Mouse (Mus musculus): ENCODE measurements around the gene Mrpl54. TPM values are rescaled to one million over a fixed set of nuclear protein-coding genes. Genes with fewer than 3 reads are reported as not detected.

The Mrpl54 gene
- polyA plus RNA-seq, 3 experiments from 2014 or later = 111 to 148 (median 127) TPM

DNA sequence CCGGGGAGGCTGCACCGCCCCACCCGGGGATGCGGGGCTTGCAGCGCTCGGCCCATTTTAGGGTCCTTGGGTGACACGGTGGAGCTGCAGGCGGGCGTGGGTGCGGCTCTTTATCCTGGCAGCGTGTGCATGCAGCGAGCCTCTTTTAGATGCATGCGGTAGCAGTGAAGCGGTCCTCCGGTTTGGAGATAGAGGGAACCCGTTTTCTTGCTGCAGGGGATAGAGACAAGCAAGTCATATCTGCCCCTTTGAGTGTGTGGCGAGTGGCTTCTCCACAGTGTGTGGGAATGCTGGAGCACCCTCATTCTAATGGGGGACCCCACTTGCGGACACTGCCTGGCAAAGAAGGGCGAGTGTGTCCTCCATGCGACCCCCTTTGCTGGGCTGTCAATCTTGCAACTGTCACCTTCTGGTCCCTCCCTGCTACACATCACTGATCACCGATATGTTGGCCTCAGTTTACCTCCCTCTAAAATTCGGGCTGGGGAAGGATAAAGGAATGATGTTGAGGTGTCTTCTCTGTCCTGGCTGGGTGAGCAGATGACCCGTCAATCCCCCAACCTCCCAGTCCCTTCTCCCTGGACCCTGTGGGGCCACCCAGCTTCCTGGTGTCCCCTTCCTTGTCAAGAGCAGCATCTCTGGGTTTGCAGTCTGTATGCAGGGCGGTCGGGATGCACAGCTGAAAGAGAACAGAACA lies 26.7 kb upstream of the Mrpl54 start:
- ATAC-seq = no peak

DNA sequence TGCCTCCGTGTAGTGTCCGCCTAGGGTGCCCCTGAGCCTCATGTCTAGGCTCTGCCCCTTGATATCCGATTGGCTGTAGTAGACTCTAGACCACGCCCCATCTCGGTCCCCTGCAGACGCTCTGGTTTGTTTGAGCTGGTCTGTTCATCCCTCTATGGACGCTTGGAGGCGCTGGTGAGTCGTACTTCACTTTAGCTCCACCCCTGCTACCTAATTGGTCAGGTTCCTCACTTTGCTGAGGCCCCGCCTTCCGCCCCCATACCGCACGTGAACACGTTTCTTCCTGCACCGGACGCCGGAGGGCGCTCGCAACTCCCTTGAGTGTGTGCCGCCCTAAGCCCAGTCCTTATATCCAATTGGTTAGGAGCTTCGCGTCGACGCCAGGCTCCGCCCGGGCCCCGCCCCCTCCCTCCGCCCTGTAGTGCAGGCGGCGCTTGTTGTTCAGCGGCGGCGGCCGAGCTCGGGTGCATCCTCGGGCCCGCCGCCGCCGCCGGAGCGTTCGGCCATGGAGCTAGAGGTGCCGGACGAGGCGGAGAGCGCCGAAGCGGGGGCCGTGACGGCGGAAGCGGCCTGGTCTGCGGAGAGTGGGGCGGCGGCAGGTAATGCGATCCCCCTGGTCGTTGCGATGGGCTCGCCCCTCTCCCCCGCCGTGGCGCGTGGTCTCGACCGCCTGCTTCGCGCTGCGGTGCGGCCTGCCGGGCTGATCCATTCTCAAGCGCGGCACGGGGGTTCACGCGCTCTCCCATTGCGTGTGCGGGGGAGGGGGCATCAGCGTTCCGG lies 26.0 kb upstream of the Mrpl54 start, which contains the start of gene Pip5k1c:
Gene Pip5k1c, plus strand, starts transcription at position 410 of the 780 bp plus-strand sequence.
- peak; percentile 92 for ATAC-seq

DNA sequence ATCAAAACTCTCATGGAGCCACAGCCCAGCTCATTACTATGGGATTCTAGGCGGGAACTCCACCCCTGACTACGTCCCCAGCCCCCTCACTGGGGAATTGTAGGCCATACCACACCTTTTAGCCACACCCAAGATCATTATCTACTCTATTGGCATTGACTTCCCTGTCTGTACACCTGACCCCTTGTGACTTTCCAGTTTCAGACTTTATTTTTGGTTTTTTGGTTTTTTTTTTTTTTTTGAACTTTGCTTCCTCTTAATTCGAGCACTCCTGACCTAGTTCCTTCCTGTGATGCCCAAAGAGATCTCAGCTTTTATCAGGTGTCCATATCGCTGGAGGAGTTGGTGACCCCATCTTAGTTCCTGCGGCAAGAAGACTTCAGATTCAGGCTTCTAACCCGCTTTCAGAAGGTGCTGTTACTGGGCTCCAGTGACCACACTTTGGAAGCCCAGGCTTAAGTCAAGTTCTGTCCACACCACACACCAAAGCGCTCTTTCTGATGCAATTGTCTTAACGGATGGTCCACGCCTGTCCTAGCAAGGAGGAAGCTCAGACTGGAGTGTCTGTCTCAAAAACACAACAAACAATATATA lies 24.9 kb upstream of the Mrpl54 start, which contains the start of gene Tjp3:
Gene Tjp3, minus strand, starts transcription at position 71 of the 594 bp plus-strand sequence.
- ATAC-seq = no peak

DNA sequence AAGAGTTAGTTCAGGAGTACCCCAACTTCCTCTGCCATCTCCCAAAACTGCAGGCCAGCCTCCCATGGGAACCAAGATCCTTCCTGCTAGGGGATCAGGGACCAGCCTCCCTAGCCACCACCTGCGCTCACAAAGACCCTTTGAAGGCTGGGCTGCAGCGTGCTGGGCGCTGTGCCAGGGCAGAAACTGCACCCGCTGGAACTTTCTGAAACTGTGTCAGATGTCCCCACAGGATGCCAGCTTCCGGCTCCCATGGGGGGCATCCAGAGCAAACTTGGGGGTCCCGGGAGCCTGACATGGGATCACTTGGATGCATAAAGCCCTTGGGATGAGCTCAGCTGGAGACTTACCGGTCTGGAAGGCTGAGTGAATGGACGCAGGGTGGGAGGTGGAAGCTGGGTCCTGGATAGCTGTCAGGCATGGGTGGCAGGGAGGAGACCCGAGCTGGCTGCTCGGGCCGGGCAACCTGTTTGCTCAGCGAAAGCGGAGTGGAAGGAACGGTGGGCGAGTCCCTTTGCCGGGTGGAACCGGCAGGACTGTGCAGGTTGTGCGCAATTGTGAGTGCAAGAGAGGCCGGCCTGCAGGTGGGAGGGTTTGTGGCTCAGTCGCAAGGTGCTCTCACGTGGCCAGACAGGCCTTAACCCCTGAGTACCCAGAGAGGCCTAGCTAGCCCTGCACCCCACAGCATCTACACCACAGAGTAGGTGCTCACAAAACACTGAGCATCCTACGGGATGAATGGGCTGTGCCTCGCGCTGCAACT lies 24.1 kb upstream of the Mrpl54 start:
- no peak for ATAC-seq

DNA sequence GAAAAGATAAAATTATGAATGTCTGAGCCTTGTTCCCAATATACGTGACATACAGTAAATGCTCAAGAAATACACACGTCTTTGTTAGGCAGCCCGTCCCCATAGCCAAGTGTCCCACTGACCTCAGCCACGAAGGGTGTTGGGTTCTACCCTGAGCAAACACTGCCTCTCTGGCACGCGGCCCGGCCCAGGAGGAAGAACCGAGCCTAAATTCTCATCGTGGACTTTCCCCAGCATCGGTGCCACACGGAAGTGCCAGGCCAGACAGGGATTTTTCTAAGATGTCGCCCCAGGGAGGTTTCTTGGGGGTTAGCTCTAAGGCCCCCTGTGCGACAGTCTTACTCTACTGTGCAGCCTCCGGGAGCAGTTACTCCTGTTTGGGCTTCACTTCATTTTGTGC lies 23.1 kb upstream of the Mrpl54 start:
- no peak for ATAC-seq

DNA sequence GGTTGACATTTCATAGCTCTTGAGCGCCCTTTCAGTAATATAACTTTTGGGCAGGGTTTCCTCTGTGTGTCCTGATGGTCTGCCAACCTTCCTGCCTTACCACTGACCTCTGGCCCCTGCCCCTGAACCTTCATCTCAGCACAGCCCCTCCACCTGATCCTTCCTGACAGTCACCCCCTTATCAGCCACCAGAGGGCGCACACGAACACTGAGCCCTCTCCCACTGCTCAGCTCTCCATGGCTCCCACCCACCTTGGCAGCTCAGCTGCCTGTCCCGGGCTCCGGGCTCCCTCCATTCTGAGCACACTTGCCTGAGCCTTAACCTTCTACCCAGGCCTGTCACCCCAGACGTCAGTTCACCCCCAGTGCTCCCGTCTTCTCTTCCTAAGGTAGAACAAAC lies 22.5 kb upstream of the Mrpl54 start:
- ATAC-seq = no peak

DNA sequence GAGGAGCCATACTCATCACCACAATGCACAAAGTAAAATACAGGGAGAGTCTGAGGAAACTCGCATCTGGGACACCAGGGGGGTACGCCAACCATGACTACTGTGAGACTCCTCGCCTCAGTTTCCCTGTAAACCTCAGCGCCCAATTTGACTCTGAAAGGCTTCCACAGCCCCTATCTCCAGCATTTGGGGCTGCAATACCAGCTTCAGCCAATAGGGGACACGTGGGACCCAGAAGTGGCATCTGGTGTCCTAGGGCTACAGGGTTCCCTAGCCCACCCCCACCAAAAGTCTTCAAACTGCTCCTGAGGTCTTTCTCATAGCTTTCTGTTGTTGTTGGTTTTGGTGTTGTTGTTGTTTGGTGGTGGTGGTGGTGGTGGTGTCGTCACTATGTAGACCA lies 21.9 kb upstream of the Mrpl54 start:
- no peak for ATAC-seq

DNA sequence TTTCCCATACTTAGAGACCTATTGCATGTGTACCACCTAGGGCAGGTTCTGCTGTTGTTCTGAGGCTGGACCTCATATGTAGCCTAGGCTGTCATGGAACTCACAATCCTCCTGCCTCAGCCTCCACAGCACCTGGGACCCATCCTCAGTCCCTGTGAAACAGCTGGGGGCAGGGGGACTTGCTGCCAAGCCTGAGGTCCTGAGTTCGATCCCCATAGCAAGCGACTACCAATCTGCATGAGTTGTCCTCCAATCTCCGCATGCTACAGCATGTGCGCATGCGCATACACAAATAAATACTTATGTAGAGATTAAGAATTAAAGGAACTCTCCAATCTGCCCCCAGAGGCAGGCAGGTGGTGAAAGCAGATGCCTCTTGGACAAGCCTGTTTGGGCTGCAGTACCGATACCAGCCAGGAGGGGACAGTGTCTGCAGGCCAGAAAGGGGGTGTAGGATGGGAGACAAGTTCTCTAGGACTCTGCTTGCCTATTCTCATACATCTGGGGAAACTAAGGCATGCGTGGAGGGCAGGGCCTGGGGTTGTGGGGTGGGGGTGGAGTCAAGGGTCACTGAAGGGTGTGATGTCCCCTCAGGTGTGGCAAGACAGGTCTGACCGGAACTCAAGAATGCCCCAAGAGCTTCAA lies 20.9 kb upstream of the Mrpl54 start:
- ATAC-seq = no peak

DNA sequence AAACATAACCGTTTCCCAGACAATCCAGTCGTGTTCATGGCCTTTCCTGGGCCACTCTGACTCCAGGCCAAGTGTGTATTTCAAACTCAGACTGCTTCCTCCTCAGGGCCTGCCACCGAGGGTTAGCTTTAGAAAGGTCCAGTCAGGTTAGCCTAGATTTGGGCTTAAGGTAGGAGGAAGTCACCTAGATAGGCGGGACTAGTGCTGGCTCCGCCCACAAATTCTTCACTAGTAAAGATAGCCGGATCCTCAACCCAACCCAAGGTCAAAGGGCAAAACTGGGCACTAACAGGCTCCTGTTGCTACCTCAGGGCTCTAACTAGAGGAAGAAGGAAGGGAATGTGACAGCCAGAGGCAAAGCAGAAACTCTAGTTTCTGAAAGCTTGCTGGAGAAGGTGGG lies 19.9 kb upstream of the Mrpl54 start:
- ATAC-seq = no peak

DNA sequence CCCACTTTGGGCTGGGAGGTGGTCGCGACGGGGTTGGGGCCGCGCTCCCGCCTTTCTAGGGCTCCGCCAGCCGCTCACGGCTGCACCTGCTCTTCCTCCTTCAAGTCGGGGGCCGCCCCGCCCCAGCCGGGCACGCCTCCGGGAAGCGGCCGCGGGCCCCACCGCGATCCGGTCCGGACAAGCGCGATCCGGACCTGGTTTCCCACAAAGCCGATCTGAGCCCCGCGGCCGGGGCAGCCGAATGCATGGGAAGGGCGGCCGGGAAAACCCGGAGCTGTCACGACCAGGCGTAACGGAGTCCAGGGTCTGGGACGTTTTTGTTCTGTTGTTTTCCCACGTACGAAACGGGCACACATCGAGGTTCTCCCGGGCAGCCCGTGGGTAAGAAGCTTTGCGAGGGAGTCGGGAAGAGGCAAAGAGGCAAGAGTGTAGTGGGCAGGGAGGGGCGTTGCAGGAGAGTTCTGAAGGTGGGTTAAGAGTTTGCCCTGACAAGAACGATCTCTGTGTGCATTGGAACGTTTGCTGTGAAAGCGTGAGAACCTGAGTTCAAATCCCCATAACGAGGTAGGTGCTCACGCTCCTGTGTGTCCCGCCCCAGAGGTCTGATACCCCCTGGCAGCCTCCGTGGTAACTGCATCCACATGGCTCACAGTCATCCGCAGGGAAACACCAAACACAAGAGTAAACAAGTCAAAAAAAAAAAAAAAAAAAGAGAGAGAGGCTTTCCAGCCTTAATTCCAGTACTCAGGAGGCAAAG lies 19.1 kb upstream of the Mrpl54 start:
- ATAC-seq = peak; percentile 93

DNA sequence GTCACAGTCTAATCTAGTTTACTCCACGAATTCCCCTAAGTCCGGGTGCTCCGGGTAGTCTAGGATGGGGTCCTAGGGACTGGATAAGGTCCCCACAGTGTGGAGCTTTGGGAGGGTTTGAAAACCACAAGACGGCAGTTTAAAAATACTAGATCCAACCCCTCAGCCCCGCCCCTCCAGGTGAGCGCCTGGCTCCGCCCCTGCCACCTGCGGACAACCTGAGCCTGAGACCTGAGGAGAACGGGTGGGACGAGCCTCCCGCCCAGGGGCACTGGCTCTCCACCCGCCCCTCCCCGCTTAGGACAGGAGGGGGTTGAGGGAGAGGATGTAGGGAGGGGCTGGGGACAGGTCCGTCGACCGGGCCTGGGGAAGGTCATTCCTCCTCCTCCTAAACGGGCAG lies 18.0 kb upstream of the Mrpl54 start:
- ATAC-seq = no peak

DNA sequence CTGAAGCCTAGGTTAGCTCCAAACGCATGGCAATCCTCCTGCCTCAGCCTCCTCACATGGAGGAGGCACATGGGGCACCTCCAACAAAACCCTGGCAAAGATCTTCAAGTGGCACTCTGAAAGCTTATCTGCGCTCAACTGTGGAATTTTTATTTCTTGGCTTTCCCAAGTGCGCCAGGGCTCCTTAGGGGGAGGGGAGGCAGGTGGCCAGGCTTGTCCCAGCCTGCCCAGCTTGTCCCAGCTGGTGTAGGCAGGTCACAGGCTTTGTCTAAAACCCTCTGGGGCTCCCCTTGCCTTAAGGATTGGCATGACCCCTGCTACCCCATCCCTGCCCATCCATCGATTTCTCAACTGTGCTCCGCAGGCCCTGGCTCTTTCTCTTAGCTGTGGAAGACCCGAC lies 17.5 kb upstream of the Mrpl54 start:
- ATAC-seq = no peak

DNA sequence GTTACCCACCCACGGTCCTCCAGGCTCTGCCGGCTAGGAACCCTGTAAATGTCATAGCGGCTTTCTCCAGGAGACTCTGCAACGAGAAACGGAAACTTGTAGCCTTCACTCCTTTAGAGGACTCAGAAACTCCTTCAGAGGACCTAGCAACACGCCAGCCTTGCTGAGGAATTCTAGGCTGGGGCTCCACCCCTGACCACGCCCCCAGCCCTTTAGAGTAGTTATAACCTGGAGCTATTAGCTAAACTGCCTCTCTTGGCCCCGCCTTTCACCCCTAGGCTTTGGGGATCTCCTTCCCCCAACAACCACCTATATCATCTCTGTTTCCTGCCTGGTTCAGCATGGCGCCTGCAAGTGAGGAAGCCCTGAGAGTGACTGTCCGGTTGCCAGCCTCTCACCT lies 12.8 kb upstream of the Mrpl54 start:
- no peak for ATAC-seq

DNA sequence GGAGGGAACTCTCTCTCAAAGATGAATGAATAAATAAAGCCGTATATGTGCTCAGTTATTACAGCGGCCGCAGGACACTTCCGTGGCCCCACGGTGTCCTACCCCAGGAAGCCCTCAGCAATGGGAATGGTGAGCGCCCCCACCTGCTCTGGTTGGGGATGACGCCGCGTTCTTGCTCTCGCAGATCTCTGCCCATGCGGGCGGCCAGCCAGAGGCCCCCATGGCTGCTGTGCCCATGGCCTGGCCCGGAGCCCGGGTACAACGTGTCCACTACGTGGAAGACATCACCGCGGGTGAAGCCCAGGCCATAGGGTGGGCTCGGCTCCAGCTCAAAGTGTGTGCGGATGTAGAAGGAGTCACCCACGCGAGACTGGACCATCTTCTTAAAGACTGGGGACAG lies 10.9 kb upstream of the Mrpl54 start:
- ATAC-seq = no peak

DNA sequence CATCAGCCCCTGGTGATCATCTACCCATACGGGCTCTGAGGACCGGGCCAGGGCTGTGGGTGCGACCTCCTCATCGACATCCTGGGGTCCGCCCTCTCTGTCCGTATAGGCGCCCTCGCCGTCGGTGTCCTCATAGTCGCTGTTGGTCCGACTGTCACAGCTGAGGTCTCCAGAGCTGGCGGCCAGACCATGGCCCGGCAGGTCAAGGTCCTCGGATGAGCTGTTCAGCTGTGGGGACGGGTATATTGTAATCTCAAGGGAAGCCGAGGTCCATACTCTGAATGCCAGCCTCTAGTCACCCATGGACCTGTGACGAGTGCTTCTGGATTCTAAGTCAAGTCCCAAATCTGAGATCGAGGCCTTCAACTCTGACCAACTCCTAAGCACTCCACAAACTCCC lies 7.1 kb upstream of the Mrpl54 start:
- no peak for ATAC-seq

DNA sequence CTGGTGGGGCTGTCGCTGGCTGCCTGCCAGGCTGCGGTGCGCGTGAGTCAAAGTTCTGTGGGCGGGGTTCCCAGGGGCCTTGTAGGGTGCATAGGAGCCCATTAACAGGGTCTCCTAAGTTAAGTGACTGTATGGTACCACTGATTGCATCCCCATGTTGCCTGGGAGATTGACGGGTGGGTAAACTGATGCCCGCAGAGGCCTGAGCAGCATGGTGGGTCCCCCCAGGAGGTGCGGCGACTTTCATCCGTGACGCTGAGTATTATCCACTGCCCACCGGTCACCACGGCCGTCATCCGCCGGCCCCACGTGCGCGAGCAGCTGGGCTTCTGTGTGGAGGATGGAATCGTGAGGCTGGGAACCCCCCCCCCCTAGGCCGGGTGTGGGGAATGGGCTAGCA lies 5.6 kb upstream of the Mrpl54 start:
- no peak for ATAC-seq

DNA sequence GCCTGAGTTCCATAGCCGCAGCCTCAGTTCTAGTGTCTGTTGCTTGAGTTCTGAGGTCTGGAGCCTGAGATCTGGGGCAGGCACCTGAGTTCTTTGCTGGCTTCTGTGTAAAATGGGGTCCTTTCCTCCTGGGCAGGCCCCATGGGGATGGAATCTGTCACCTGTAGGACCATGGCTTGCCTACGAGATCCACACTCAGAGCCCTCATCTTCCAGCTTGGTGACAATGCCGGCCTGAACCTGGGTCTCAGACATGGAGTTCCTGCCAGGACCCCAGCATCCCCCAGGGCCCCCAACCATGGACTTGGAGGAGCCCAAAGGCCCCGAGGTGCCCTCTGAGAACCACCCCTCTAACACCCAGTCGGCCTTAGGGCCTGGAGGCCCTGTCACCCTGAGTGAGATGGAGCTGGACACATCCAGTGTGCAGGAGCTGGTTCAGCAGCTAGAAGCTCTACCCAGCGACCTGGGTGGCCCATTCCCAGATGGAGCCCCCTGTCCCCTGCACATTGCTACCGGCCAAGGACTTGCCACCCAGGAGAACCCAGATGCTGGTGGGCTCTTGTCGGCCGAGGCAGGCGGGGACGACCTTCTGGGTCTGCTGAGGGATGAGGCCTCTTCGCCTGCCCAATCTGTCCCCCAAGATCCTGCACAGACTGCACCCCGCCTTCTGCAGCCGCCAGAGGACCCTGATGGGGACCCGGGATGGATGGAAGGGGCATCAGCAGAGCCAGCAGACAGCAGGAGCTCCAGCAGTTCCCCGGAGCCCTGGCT lies 2.1 kb upstream of the Mrpl54 start:
- ATAC-seq = no peak

DNA sequence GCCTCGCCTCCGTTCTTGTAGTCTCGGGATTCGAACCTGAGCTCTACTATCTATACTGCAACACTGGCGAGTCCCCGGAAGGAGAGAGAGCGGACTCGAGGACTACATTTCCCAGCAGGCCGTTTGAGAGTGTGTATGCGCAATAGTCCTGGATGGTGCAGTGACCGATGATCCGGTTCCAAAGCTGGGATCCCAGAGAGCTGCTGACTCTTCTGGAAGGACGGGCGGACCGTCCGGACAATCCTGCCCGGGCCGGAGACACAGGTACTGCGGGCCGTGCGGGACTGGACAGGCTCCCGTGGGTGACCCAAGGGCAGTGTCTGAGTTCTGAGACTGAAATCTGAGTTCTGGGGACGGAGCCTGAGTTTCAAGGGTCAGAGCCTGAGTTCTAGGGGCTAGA lies 1.3 kb upstream of the Mrpl54 start:
- peak; percentile 68 for ATAC-seq

DNA sequence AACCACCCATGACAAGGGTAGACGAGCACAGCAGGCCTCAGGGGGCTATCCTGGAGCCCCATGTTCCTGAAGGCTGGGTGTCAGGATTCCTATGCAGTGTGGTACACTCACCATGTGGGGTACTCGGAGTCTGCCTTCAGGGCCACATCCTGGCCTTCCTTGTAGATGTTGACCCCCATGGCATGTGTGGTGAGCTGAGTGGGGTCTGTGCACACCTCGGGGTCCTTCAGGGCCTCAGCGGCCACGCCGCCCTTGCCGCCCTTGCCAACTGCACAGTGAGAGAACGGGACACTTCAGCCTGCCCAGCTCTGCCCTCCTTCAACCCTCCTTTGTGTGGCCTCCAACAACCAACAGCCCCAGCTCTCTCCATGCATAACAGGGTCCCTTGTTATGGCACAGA lies 1.2 kb downstream of the Mrpl54 start:
- ATAC-seq = no peak

DNA sequence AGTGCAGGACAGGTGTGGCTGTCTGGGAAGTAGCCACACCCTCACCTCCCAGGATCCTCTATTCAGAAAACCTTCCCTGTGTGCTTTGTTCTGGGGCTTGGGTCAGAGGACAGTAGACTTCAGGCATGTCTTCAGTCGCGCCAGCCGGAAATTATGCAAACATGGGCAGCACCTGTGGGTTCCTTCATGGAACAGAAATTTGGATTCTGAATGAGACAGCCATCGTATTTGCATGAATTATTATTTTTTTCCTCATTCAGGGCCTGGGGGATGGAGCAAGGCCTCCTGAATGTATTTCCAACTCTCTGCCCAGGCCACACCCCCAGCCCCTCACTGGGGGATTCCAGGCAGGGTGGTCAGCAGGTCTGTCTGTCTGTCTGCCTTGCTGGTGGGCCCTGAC lies 5.7 kb downstream of the Mrpl54 start:
- ATAC-seq = no peak
